Mouse (Mus musculus) ES-Bruce4 (cell line): ENCODE data around the gene Olfr1330. TPM values are rescaled to one million over a fixed set of nuclear protein-coding genes. Genes with fewer than 3 reads are reported as not detected.
"Not testable (repeated sequence)": the region's sequence is repeated elsewhere in the genome, so short reads cannot be mapped to it uniquely, and the experiment has no call there.

Experiments
- H3K27ac ChIP-seq: 2 replicates; pipeline ENCODE4 v1.5.1; 2012; ENCODE audit warnings: low read length, inconsistent platforms; ENCODE audit not compliant: insufficient read depth
- H3K27me3 ChIP-seq: 2 replicates; pipeline ENCODE4 v1.6.1; 2012; ENCODE audit warnings: mild to moderate bottlenecking, low read length, inconsistent platforms; ENCODE audit not compliant: control insufficient read depth, poor library complexity, insufficient read depth, severe bottlenecking
- H3K36me3 ChIP-seq: 2 replicates; pipeline ENCODE4 v1.6.1; 2012; ENCODE audit warnings: inconsistent platforms, mild to moderate bottlenecking, low read length, moderate library complexity; ENCODE audit not compliant: control insufficient read depth, poor library complexity, insufficient read depth, severe bottlenecking
- H3K4me1 ChIP-seq: one replicate; pipeline ENCODE4 v1.8.1; 2011; ENCODE audit warnings: low read length; ENCODE audit not compliant: control insufficient read depth, insufficient read depth
- H3K4me3 ChIP-seq: 2 replicates; pipeline ENCODE4 v1.5.1; 2011; ENCODE audit warnings: low read depth, mild to moderate bottlenecking, low read length
- H3K9ac ChIP-seq: 2 replicates; pipeline ENCODE4 v1.6.1; 2012; ENCODE audit warnings: low read depth, mild to moderate bottlenecking, inconsistent platforms; ENCODE audit not compliant: poor library complexity, severe bottlenecking
- H3K9me3 ChIP-seq: replicated peaks from 2 replicates; pipeline ENCODE4 v1.6.1; 2012; ENCODE audit warnings: mild to moderate bottlenecking, low read length, inconsistent platforms; ENCODE audit not compliant: control insufficient read depth, poor library complexity, insufficient read depth, severe bottlenecking
- CTCF ChIP-seq: IDR thresholded peaks from one replicate; pipeline ENCODE4 v1.8.1; 2011; ENCODE audit warnings: low read depth, low read length
- EP300 ChIP-seq: IDR thresholded peaks from 2 replicates; pipeline ENCODE4 v1.6.1; 2011; ENCODE audit warnings: low read depth, low read length; ENCODE audit not compliant: insufficient read depth
- POLR2A ChIP-seq: IDR thresholded peaks from one replicate; pipeline ENCODE4 v1.8.1; 2011; ENCODE audit warnings: low read length; ENCODE audit not compliant: insufficient read depth
- polyA plus RNA-seq: library from polyadenylated mRNA; stranded (reverse); fragments of >200 nt; gene quantifications from 2 replicates; pipeline ENCODE4 v1.2.4, GENCODE M21; 2011; ENCODE audit warnings: low read depth; ENCODE audit not compliant: missing spikeins, insufficient read depth, insufficient read length

The Olfr1330 gene
- 0.24 TPM in 1 of 2 replicates, not detected in the other for polyA plus RNA-seq

- no peaks in the 10 kb centered on the region for H3K4me1 ChIP-seq
- H3K27me3 ChIP-seq, result no peaks in the 10 kb centered on the region
- H3K27ac ChIP-seq, result no peak within 1 kb of the TSS
- H3K9ac ChIP-seq, result no peak within 1 kb of the TSS
- no peaks in the 10 kb centered on the region for H3K36me3 ChIP-seq
- H3K4me3 ChIP-seq, result no peak within 1 kb of the TSS
- TF ChIP-seq CTCF (no peak), EP300 (no peak), POLR2A (no peak)
- no peaks in the 10 kb centered on the region for H3K9me3 ChIP-seq
These were observed at the start of gene Olfr1330 for GRCm38 (mm10) chr4:118888297-118888696. Gene Olfr1330, plus strand, starts transcription at chr4:118888597.

GRCm38 (mm10) chr4:118861791-118862190 is 26.6 kb upstream of the Olfr1330 start:
- H3K27ac ChIP-seq, result no peak overlapping the region
- TF ChIP-seq EP300, result no peak
- TF ChIP-seq CTCF, result no peak
- no peak for TF ChIP-seq POLR2A
- no peaks in the 10 kb centered on the region for H3K27me3 ChIP-seq
- no peak overlapping the region for H3K9ac ChIP-seq
- no peaks in the 10 kb centered on the region for H3K9me3 ChIP-seq
- H3K36me3 ChIP-seq, result no peaks in the 10 kb centered on the region
- no peaks in the 10 kb centered on the region for H3K4me1 ChIP-seq
- no peak overlapping the region for H3K4me3 ChIP-seq

GRCm38 (mm10) chr4:118862704-118863103 is 25.7 kb upstream of the Olfr1330 start:
- no peaks in the 10 kb centered on the region for H3K4me1 ChIP-seq
- no peaks in the 10 kb centered on the region for H3K36me3 ChIP-seq
- no peak for TF ChIP-seq CTCF
- no peak for TF ChIP-seq EP300
- TF ChIP-seq POLR2A, result no peak
- H3K9me3 ChIP-seq, result no peaks in the 10 kb centered on the region
- no peak overlapping the region for H3K4me3 ChIP-seq
- no peak overlapping the region for H3K27ac ChIP-seq
- H3K27me3 ChIP-seq, result no peaks in the 10 kb centered on the region
- H3K9ac ChIP-seq, result no peak overlapping the region

GRCm38 (mm10) chr4:118864349-118864748 is 24.0 kb upstream of the Olfr1330 start, which contains the start of gene Olfr1331:
Gene Olfr1331, plus strand, starts transcription at chr4:118864649.
- Histone ChIP-seq H3K4me1 (no peaks in the 10 kb centered on the region), H3K9ac (no peak within 1 kb of the TSS), H3K36me3 (no peaks in the 10 kb centered on the region), H3K9me3 (no peaks in the 10 kb centered on the region), H3K4me3 (no peak within 1 kb of the TSS), H3K27ac (no peak within 1 kb of the TSS), H3K27me3 (no peaks in the 10 kb centered on the region)
- TF ChIP-seq POLR2A, result no peak
- TF ChIP-seq CTCF, result no peak
- TF ChIP-seq EP300, result no peak

GRCm38 (mm10) chr4:118867566-118867965 is 20.8 kb upstream of the Olfr1330 start:
- no peak for TF ChIP-seq EP300

GRCm38 (mm10) chr4:118901981-118902380 is 13.6 kb downstream of the Olfr1330 start:
- no peak for TF ChIP-seq POLR2A
- TF ChIP-seq CTCF, result no peak
- no peak for TF ChIP-seq EP300
- Histone ChIP-seq H3K27ac (no peak overlapping the region), H3K9ac (no peak overlapping the region)

More at GRCm38 (mm10) chr4:118867566-118867965, 20.8 kb upstream of the Olfr1330 start:
- Histone ChIP-seq H3K9ac (no peak overlapping the region), H3K9me3 (no peaks in the 10 kb centered on the region), H3K27me3 (no peaks in the 10 kb centered on the region), H3K27ac (no peak overlapping the region), H3K4me1 (no peaks in the 10 kb centered on the region), H3K4me3 (no peak overlapping the region), H3K36me3 (no peaks in the 10 kb centered on the region)

GRCm38 (mm10) chr4:118917365-118917764 is 29.0 kb downstream of the Olfr1330 start, which contains the start of gene Olfr1329:
Gene Olfr1329, minus strand, starts transcription at chr4:118917465.
- H3K9ac ChIP-seq, H3K27me3 ChIP-seq, H3K4me1 ChIP-seq, H3K9me3 ChIP-seq, H3K27ac ChIP-seq, H3K4me3 ChIP-seq, H3K36me3 ChIP-seq: not testable (repeated sequence)

More at GRCm38 (mm10) chr4:118901981-118902380, 13.6 kb downstream of the Olfr1330 start:
- Histone ChIP-seq H3K4me3 (no peak overlapping the region), H3K9me3 (peaks cover 3% of the 10 kb centered on the region; the same call in 1 of the 2 replicates), H3K4me1 (peaks cover 4% of the 10 kb centered on the region), H3K27me3 (no peaks in the 10 kb centered on the region), H3K36me3 (no peaks in the 10 kb centered on the region)

- H3K4me3 ChIP-seq, H3K4me1 ChIP-seq: not testable (repeated sequence)
These were observed 42.9 kb downstream of the Olfr1330 start for GRCm38 (mm10) chr4:118931326-118931725.

More at GRCm38 (mm10) chr4:118931326-118931725, 42.9 kb downstream of the Olfr1330 start:
- not testable (repeated sequence) for H3K9me3 ChIP-seq, H3K36me3 ChIP-seq, H3K9ac ChIP-seq, H3K27me3 ChIP-seq, H3K27ac ChIP-seq
